Mouse (Mus musculus) spleen, postnatal 36 days (tissue): ENCODE results near the gene Ccdc54.

Experiments used
- DNase-seq, 2 experiments: peaks; one replicate each; pipeline ENCODE4 v3.0.0; 2022; ENCODE audit warnings: low spot score in 2 of 2, mixed read lengths in 1 of 2

Gene Ccdc54

DNA sequence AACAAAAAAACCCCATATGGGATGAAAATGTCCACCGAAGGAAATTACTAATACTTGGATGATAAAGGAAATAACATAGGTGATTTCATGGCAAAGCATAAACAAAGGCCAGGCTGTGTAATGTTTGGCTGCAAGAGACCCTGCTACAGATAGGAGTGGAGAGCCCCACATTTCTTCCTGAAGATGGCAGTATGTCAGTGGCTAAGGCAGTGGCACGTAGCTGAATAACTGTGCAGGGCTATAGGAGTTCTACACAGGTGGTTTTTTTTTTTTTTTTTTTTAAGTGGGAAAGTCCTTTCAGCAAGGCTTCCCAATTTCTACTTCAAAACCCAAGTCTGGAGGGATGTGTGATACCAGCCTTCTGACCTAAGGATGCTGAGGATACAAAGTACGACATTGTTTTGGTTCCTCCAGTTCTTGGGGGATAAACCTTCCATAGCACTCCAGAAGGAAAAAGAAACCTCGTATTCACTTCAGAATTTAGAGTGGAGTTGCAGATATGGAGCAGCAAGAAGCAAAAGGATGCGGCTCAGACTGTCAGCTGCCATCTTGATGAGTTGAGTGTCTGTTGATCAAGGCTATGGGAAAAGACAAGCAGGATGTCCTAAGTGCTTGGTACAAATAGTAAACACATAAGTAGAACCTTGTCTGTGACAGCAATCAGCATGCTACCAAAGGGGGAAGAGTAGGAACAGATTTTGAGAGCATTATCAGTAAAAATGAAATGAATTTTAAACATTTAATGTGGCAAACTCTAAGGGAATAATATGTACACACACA is 48.2 kb downstream of the Ccdc54 start:
- DNase-seq = no peak
